Mouse (Mus musculus): ENCODE measurements around the gene Qrich2.

Gene Qrich2

GRCm38 (mm10) chr11:116443935-116444334, 22.1 kb downstream of the Qrich2 start:
- WGBS = 91% methylated on average over 6 of the region's 6 CpGs

GRCm38 (mm10) chr11:116443311-116443710, 22.7 kb downstream of the Qrich2 start:
- WGBS = 92% methylated on average over 6 of the region's 6 CpGs

DNA sequence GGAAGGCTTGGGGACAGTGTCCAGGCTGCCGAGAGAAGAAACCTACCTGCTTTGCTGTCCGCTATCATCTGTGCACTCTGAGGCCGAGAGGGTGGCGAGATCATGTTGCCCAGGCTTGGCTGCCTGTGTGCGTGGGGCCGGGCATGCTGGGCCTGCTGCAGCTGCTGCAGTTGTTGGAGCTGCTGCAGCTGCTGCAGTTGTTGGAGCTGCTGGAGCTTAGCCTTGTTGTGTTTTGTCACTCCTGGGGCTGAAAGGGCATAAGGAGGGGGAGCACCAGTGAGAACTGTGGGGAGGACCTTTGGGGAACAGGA, 23.2 kb downstream of the Qrich2 start:
- WGBS = 82% methylated on average over 6 of the region's 6 CpGs

- WGBS = 84% methylated on average over 15 of the region's 15 CpGs
Measured at GRCm38 (mm10) chr11:116442129-116442866, 23.7 kb downstream of the Qrich2 start.

GRCm38 (mm10) chr11:116440408-116441068, 25.5 kb downstream of the Qrich2 start:
- WGBS = 68% methylated on average over 7 of the region's 7 CpGs

DNA sequence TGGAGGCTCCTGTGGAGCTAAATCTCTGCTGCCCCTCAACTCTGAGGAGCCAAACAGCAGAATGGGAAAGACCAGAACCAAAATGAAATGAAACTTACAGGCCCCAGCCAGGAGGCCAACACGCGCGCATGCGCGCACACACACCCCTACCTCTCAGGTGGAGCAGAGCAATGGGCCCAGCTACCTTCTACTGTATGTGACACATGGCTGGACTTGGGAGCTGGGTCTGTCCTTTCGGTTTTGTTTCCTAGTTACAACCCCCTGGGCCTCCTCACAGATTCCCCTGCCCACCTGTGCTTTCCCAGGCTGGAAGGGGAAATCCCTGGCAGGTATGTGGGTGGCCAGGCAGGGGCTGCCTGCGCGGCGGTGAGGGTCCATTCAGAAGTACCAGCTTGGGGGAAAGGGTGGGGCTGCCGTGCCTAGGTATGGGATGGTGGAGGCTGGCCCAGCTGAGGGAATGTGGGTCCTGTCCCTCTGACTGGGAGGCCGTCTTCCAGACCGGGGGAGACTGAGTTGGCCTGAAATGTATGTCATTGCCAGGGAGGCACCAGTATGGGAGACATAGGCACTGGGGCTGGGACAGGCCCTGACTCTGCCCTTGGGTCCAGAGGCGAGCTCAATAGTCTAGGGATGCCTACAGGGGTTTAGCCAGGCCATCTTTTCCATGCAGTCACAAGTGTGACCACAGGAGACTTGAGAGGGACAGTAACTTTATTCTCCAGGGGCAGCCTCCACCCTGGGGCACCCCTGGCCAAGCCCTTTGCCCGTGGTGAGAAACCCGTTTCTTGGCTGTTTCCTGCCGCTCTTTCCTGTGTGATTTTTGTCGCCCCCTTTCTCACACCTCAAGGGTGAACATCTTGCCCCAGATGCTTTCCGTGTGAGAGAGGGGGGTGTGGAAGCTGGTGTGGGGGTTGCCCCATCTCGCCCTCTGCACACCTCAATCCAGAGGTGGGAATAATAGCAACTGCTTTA, 26.5 kb downstream of the Qrich2 start:
- WGBS = 81% methylated on average over 19 of the region's 19 CpGs

DNA sequence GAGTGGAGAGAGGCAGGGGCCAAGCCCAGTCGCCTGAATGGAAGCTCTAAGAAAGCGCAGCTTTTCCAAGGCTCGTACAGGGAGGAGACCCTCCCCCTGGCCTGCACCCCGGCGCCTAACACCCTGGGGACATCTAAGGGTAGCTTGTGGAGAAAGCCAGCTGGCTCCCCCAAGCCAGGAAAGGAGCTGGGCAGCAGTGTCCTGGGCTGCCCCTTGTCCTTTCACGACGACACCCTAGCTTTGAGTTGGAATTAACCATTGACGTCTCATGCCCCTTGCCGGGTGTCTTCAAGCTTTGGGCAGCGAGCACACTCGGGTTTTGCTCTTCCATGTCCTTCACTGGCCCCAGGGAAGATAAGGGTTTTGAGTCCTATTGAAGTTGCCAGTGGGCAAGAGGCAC, 28.5 kb downstream of the Qrich2 start:
- 67% methylated on average over 11 of the region's 11 CpGs for WGBS

DNA sequence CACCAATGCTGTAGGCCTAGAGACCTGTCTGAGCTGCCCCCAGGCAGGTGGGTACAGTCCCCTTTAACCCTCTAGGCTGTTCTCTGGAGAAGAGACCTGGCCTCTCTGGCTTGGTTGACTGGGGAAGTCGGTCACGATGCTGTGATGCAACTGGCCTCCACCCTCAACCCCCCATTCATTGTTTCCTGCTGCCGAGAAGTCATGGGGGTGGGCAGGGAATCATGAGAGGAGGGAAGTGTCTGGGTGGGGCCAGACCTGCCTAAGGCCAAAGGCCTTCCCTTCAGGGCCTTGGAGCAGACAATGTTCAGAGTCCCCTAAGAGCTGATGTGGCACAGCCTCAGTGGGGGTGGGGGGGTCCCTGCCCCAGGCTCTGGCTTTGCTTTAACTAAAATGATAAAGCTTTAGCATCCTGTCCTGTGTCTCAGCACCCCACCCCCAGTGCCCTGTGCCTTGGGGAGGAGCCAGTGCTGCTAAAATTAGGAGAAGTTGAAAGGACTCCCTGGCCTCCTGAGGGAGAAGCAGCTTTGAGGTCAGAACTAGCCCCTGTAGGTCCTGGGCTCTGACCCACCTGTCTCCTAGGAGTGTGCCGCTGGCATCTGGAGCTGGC, 29.2 kb downstream of the Qrich2 start:
- WGBS = 42% methylated on average over 4 of the region's 4 CpGs

DNA sequence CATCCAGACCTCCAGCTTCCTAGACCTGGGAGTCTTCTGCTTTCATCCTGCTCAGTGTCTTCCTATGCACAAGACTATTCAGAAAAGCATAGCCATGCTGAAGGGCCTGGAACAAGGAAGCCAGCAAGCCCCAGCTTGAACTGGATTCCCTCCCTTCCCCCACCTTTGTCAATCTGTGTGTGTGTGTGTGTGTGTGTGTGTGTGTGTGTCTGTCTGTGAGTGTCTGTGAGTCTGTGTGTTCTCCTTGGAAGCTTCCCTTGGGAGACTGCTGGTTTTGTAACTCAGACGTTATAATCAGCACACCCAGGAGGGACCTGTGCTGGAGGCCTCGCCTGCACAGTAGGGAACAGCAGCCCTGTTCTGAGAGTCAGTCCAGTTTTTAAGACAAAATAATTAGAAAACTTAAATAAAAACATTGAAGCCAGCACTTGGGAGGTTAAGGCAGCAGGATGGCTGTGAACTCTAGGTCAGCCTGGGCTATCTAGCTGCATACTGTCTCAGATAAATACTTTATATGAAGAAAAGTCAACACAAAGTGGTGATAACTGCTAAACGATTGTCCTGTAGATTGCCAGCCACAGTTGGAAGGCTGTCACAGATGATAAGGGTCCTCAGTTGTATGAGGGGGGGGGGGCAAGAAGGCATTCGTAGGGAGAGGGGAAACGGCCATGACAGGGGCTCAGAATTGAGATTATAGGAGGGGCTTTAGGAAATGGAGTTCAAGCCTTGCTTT, 29.9 kb downstream of the Qrich2 start:
- 55% methylated on average over 5 of the region's 5 CpGs for WGBS

DNA sequence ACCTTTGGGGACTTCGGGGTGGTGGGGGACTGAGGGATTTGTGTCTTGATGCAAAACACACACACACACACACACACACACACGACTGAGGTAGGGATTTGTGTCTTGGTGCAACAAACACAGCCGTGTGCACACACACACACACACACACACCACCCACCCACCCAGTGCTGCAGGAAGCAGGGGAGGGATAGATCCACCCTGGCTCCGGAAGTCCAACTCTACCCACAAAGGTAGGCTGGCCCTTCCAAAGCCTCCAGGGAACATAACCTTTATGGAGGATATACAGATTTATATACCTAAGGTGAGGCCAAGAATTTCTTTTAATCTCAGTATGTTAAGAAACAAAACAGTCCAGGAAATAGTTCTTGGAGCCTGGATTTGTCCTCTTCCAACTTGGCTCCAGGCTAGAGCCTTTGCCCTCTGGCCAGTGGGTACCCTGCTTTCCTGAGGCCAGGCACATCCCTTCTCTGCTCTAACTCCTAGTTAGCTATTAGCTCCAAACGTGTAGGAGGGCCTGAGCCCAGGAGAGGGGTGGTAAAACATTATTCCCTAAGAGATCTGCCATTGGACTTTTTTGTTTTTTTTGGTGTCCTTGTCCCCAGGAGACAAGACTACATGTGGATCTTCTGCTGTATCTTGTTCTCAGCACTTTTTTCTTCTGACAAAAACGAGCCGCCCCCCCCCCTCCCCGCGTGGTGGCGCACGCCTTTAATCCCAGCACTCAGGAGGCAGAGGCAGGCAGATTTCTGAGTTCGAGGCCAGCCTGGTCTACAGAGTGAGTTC, 30.9 kb downstream of the Qrich2 start:
- WGBS = 44% methylated on average over 12 of the region's 12 CpGs

GRCm38 (mm10) chr11:116434287-116434966, 31.6 kb downstream of the Qrich2 start:
- 1% methylated on average over 61 of the region's 67 CpGs for WGBS

DNA sequence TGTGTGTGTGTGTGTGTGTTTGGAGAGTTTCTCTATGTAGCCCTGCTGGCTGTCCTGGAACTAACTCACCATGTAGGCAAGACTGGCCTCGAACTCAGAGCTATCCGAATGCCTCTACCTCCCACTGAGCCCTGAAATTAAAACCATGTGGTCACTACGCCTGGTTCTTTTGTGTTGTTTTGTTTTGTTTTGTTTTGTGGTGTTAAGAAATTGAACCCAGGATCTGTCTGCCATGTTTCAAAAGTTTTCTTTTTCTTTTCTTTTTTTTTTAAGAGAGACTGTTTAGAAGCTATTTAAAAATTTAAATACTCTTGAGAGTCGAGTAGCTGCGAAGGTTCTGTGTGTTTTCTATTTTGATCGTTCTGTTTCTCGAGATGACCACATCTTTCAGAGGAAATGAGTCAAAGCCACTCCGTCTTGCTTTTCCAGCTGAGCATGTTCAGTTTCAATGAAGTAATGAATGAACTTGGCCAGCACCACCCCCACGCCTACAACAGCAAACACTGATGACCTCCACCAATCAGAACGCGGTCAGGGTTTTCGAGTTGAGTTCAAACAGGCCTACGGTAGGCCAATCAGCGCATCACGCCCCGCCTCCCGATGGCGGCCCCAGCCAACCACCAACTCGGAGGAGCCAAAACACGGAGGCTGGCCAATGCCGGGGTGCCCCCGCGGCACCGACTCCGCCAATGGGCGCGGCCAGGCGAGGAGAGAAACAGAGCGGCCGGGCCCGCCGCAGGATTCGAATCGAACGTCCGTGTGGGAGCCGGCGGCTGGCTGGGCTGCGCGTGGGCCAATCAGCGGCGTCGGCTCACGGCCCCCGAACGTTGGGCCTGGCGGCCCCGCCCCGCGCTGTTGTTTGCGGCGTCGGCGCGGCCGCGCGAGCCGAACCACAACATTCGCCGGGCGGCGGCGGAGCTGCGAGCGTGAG, 32.4 kb downstream of the Qrich2 start, which contains the start of gene Ubald2:
Gene Ubald2, plus strand, starts transcription at position 739 of the 931 bp plus-strand sequence.
- under 1% methylated on average over 66 of the region's 66 CpGs for WGBS

DNA sequence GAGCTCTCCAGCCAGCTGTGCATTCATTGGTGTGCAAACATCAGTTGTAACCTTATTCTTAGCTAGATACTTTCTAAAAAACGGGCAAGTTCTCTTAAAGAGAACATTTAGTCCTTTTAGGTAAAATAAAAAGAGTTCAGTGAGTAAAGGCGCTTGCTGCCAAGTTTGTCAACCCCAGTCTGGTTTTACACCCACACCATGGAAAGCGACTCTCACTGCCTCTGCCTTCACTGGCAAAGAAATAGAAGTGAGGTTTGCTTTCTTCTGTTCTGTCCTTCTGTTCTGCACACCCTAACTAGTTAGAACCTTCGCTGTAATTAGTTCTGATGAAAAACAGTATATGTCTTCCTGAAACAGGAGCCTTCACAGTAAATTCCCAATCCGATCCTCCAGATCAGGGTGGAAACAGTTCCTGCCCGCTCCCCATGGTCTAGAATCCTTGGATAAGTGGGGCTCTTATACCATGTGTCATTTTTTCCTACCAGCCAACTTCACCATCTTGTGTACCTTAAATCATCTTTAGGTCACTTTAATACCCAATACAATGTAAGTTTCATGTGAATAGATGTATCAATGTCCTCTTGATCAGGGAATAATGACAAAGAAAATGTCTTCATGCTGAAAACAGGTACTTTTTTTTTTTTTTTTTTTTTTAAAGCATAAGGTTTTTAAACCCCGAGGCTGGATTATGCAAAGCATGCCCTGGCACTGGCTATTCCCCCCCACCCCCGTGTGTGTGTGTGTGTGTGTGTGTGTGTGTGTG, 33.3 kb downstream of the Qrich2 start:
- 33% methylated on average over 8 of the region's 8 CpGs for WGBS

- WGBS = 37% methylated on average over 6 of the region's 6 CpGs
Measured at GRCm38 (mm10) chr11:116432127-116432526, 33.9 kb downstream of the Qrich2 start.

- 60% methylated on average over 11 of the region's 11 CpGs for WGBS
Measured at GRCm38 (mm10) chr11:116431428-116432077, 34.5 kb downstream of the Qrich2 start.

DNA sequence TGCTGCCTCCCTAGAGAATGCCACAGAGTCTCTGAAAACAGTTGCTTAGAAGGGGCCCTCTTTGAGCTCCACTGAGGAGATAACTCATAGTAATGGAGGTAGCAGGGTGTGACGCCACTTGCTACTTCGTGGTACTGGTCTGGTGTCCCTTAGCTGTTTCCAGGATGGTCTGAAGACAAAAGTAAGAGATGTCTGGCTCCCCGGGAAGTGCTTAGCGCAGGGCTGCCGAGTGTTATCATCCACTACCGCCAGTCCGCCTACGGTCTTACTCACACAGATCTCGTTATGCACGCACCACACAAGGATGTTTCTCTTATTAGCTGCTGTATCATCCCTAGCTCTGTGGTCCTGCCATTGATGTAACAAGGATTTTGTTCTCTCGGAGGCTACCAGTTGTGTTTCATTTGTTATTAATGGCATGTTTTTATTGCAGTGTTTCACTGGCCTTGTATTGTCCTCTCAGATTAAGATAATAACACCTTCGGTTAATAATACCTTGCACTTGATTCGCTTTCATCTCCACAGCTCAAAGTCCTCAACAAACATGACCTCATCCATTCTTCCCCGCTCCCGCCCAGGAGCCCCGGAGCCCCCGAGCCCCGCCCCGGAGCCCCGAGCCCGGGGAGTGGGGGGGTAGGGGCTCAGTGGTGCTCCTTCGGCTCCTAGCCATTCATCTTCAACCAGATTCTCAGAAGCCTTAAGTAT, 35.2 kb downstream of the Qrich2 start:
- WGBS = 26% methylated on average over 22 of the region's 22 CpGs

All from cerebral cortex, adult 2 months (tissue).